In genomic region chr3:93447138-93447841, GRCm38 (mm10) we compare ENCODE assay signal across 8 mouse cellular contexts. TPM values are rescaled to one million over a fixed set of nuclear protein-coding genes. Genes with fewer than 3 reads are reported as not detected.
DNase-seq lines count a peak whose midpoint lies in the region; TF ChIP-seq lines count a peak whose summit lies in the region.

No protein-coding gene starts in this region.

- peak overlapping the region; percentile 53 for H3K4me3 ChIP-seq in left cerebral cortex, adult 2 months

- peak; percentile 39; the same call in 1 of the 2 replicates for TF ChIP-seq CTCF in left cerebral cortex, adult 2 months (IDR thresholded peaks at IDR 0.05)

- peak; percentile 69 for DNase-seq in WW6 (ENCODE audit: low read depth, low spot score)
- peak; percentile 65 to 70 for DNase-seq in cerebellum, postnatal 10 days
- DNase-seq in frontal cortex, postnatal 25 days (ENCODE audit: low spot score in 2 of 2) = peak; percentile 40 to 54
- DNase-seq in induced T-regulatory cell, adult 2 months (ENCODE audit: low read depth) = peak; percentile 45
- DNase-seq in left cerebral cortex, adult 2 months (ENCODE audit: extremely low spot score in 1 of 2, low spot score in 2 of 2) = peak; percentile 66 to 78
- DNase-seq in lung, postnatal 36 days = peak; percentile 75
- DNase-seq in right cerebral cortex, postnatal 10 days (ENCODE audit: low spot score in 2 of 2) = peak; percentile 77 to 82
- DNase-seq in spleen, postnatal 14 days (ENCODE audit: low spot score in 2 of 2) = no peak

- peak overlapping the region; percentile 47; the same call in 1 of the 2 replicates for H3K27ac ChIP-seq in left cerebral cortex, adult 2 months

- intact Hi-C loops in left cerebral cortex, adult 2 months (cut with DNase I) = no loop called here

RNA-seq across cellular contexts. Expression of gene Tchh, which starts 5.2 kb away (rescaled TPM):
- 1 to 10 TPM; 2.5 to 2.6 TPM for total RNA-seq in left cerebral cortex, adult 2 months (2021)

RNA-seq across cellular contexts. Expression of gene Tchhl1, which starts 21.3 kb away (rescaled TPM):
- not detected for total RNA-seq in left cerebral cortex, adult 2 months (2021)

RNA-seq across cellular contexts. Expression of gene Rptn, which starts 53.8 kb away (rescaled TPM):
- total RNA-seq in left cerebral cortex, adult 2 months (2021) = not detected

Comparison
In these comparisons a context has a peak if more than half of its experiments do, and no peak if none do; other contexts are left out.
1. DNase-seq: peak in WW6 (single experiment), cerebellum, postnatal 10 days (2 of 2), frontal cortex, postnatal 25 days (2 of 2), induced T-regulatory cell, adult 2 months (single experiment), left cerebral cortex, adult 2 months (2 of 2), lung, postnatal 36 days (single experiment) and right cerebral cortex, postnatal 10 days (2 of 2); none in spleen, postnatal 14 days (0 of 2).